Mouse (Mus musculus) bone marrow macrophage, adult 2 months (primary cell): ENCODE measurements at regions not wholly inside any gene's neighbourhood (a gene's known extent, or its start where the extent isn't known, plus 50 kb on each side); places are given as distances from the start of the nearest gene placed in this dataset.

Experiments used
- H3K27ac ChIP-seq: 2 replicates; pipeline ENCODE4 v1.5.1; 2012; ENCODE audit warnings: low read depth, low read length; ENCODE audit not compliant: insufficient read depth
- H3K4me1 ChIP-seq: 2 replicates; pipeline ENCODE4 v1.6.1; 2012; ENCODE audit warnings: low read length; ENCODE audit not compliant: control insufficient read depth, insufficient read depth
- H3K4me3 ChIP-seq: 2 replicates; pipeline ENCODE4 v1.5.1; 2012; ENCODE audit warnings: mild to moderate bottlenecking, low read length, moderate library complexity; ENCODE audit not compliant: insufficient read depth
- CTCF ChIP-seq: IDR thresholded peaks from 2 replicates; pipeline ENCODE4 v1.5.1; 2012; ENCODE audit warnings: low read depth, mild to moderate bottlenecking, low read length, moderate library complexity
- POLR2A ChIP-seq: IDR thresholded peaks from 2 replicates; pipeline ENCODE4 v1.6.1; 2012; ENCODE audit warnings: mild to moderate bottlenecking, low read depth, low read length, borderline replicate concordance

- TF ChIP-seq CTCF (no peak), POLR2A (no peak)
- Histone ChIP-seq H3K4me1 (no peaks in the 10 kb centered on the region), H3K27ac (no peak overlapping the region), H3K4me3 (no peak overlapping the region)
Measured at GRCm38 (mm10) chr1:57304757-57305156, 72.7 kb upstream of the 1700066M21Rik start.

GRCm38 (mm10) chr1:57322535-57322934 lies 54.9 kb upstream of the 1700066M21Rik start:
- no peak for TF ChIP-seq CTCF
- Histone ChIP-seq H3K27ac (no peak overlapping the region), H3K4me1 (no peaks in the 10 kb centered on the region), H3K4me3 (no peak overlapping the region)

- Histone ChIP-seq H3K27ac (no peak overlapping the region), H3K4me1 (no peaks in the 10 kb centered on the region), H3K4me3 (no peak overlapping the region)
- TF ChIP-seq POLR2A (no peak), CTCF (no peak)
Measured at GRCm38 (mm10) chr1:57323118-57323517, 54.3 kb upstream of the 1700066M21Rik start.

GRCm38 (mm10) chr1:57325585-57326165 lies 51.7 kb upstream of the 1700066M21Rik start:
- no peak overlapping the region for H3K4me3 ChIP-seq
- no peaks in the 10 kb centered on the region for H3K4me1 ChIP-seq
- no peak overlapping the region for H3K27ac ChIP-seq
- TF ChIP-seq CTCF (no peak), POLR2A (no peak)
